Mouse (Mus musculus): ENCODE measurements around the gene Ampd1. TPM values are rescaled to one million over a fixed set of nuclear protein-coding genes. Genes with fewer than 3 reads are reported as not detected.

Ampd1 gene
- polyA plus RNA-seq, 1 experiment: not detected

DNA sequence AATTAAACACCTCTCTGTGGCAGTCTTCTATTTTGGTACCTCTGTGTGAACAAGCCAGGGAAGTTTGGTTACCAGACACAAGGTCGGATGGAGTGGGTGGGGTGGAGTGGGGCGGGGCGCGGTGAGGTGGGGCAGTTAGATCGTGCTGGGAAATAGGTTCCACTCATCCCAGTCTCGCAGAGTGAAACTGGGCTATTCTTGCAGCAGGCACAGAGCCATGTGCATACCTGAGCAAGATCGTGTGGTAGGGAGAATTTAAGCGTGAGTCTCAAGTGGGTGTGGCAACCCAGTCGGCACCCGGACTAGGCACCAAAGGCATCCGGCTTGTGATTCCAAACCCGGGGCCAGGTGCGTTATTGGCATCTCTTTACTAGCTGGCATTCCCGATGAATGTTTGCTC lies 28.1 kb downstream of the Ampd1 start:
- Histone ChIP-seq H3K27me3 (ENCODE audit: control insufficient read depth, insufficient read depth, low read length) (no peaks in the 10 kb centered on the region), H3K27ac (ENCODE audit: insufficient read depth, low read depth, low read length) (no peak overlapping the region), H3K4me3 (ENCODE audit: low read depth, low read length) (peak overlapping the region; percentile 87), H3K4me1 (ENCODE audit: control insufficient read depth, insufficient read depth, insufficient read length, low read length) (peaks cover 2% of the 10 kb centered on the region; the same call in 1 of the 2 replicates), H3K36me3 (ENCODE audit: control insufficient read depth, insufficient read depth, low read length) (no peaks in the 10 kb centered on the region)
- TF ChIP-seq CTCF (IDR thresholded peaks at IDR 0.05; ENCODE audit: extremely low read depth, insufficient read length, insufficient replicate concordance, low read depth, low read length): no peak
- TF ChIP-seq POLR2A (IDR thresholded peaks at IDR 0.05; ENCODE audit: low read depth, low read length): 0 out of 2 replicates have a peak, but pooled peaks have one; percentile 10
- under 1% methylated on average over 14 of the region's 14 CpGs for WGBS

DNA sequence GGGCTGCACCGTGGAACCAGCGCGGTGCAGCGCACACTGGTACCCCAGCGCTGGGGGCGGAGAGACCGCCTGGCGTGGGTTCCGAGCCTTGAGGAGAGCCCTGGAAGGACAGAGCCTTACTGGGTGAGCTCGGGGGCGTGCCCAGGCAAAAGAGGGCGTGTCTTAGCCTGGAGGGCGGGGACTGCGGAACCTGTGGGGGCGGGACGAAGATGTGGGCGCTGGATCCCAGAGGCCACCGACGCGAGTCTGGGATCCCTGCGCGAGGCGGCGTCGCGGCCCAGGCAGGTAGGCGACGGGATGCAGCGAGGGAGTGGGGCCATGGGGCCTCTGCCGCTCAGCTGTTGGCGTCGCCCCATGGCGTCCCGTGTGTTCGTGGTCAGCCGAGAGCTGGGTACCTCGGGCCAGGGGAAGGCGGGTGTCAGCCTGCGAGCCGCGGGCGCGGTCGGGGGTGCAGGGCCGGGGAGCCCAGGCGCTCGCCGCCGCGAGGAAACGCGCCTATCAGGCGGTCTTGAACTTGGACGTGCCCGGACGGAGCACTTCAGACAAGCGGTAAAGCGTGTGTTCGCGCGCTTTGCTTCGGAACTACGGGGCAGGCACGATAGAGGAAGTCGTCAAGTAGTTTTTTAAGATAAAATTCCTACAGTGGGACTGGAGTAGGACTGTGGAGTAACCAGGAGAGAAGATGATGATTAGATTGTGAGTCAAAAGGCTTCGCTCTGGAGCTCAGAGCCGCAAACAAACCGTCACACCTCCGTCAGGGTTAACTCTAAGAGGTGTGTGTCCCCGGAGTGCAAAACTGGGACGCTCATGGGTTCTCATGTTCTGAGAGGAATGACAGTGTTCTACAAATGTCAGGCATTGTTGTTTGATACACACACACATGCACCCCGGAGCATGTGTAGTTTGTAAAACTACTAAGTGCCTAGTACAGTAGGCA lies 28.9 kb downstream of the Ampd1 start, which contains the start of gene Dennd2c:
TSS of gene Dennd2c (plus strand) at position 151 of the 937 bp plus-strand sequence.
- no peak for TF ChIP-seq CTCF (IDR thresholded peaks at IDR 0.05; ENCODE audit: extremely low read depth, insufficient read length, insufficient replicate concordance, low read depth, low read length)
- no peak for TF ChIP-seq POLR2A (IDR thresholded peaks at IDR 0.05; ENCODE audit: low read depth, low read length)
- H3K4me3 ChIP-seq (ENCODE audit: low read depth, low read length): peak within 1 kb of the TSS; percentile 87
- WGBS: under 1% methylated on average over 72 of the region's 72 CpGs
- no peaks in the 10 kb centered on the region for H3K27me3 ChIP-seq (ENCODE audit: control insufficient read depth, insufficient read depth, low read length)
- H3K36me3 ChIP-seq (ENCODE audit: control insufficient read depth, insufficient read depth, low read length): no peaks in the 10 kb centered on the region
- H3K4me1 ChIP-seq (ENCODE audit: control insufficient read depth, insufficient read depth, insufficient read length, low read length): peaks cover 2% of the 10 kb centered on the region; the same call in 1 of the 2 replicates
- H3K27ac ChIP-seq (ENCODE audit: insufficient read depth, low read depth, low read length): no peak within 1 kb of the TSS

DNA sequence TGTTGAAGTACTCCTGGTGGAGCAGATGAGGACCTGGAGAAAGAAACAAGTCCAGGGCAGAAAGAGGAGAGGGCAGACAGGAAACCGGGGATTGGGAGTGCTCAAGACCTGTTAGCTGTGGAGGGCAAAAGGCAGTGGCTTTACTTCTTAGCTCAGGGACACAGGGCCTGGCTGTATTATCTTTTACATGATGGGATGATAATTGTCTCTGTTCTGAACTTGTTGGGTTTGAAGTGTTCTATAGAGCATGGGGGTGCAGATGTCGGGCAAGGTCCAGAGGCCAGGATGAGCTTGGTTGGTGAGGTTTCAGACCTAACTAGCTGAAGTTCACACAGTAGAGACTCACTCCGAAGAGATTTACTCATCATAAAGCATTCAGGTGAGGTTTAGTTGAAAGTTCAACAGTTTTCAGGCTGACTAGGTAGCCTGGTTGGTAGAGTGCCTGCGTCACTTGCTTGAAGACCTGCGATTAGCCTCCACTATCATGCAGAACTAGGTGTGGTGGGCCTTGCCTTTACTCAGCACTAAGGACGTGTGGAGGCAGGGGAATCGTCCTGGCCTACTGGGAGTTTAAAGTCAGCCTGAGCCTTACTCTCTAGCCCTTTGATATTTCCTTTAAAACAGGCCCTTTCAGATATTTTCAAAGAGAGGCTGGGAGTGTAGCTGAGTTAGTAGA lies 33.9 kb downstream of the Ampd1 start:
- Histone ChIP-seq H3K36me3 (ENCODE audit: control insufficient read depth, insufficient read depth, low read length) (no peaks in the 10 kb centered on the region), H3K4me3 (ENCODE audit: low read depth, low read length) (no peak overlapping the region), H3K4me1 (ENCODE audit: control insufficient read depth, insufficient read depth, insufficient read length, low read length) (no peaks in the 10 kb centered on the region), H3K27ac (ENCODE audit: insufficient read depth, low read depth, low read length) (no peak overlapping the region), H3K27me3 (ENCODE audit: control insufficient read depth, insufficient read depth, low read length) (no peaks in the 10 kb centered on the region)
- 87% methylated on average over 7 of the region's 7 CpGs for WGBS
- no peak for TF ChIP-seq CTCF (IDR thresholded peaks at IDR 0.05; ENCODE audit: extremely low read depth, insufficient read length, insufficient replicate concordance, low read depth, low read length)
- TF ChIP-seq POLR2A (IDR thresholded peaks at IDR 0.05; ENCODE audit: low read depth, low read length): no peak

DNA sequence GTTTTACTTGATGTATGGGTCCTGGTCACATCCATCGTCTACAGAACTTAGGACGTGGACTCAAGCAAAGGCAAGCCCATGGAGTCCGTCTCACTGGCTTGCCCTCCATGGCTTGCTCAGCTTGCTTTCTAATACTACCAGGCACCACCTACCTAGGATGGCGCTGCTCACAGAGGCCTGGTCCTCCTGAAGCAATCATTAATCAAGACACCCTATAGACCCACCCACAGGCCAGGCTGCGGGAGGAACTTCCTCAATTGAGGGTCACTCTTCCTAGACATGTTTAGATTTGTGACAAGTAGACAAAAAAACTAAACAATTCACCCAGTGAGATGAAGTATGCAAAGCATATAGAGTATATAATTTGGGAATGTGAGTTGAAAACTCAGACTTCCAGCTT lies 38.4 kb downstream of the Ampd1 start:
- 59% methylated on average over 5 of the region's 5 CpGs for WGBS
- TF ChIP-seq CTCF (IDR thresholded peaks at IDR 0.05; ENCODE audit: extremely low read depth, insufficient read length, insufficient replicate concordance, low read depth, low read length) (no peak), POLR2A (IDR thresholded peaks at IDR 0.05; ENCODE audit: low read depth, low read length) (no peak)
- H3K4me1 ChIP-seq (ENCODE audit: control insufficient read depth, insufficient read depth, insufficient read length, low read length): no peaks in the 10 kb centered on the region
- no peak overlapping the region for H3K27ac ChIP-seq (ENCODE audit: insufficient read depth, low read depth, low read length)
- H3K27me3 ChIP-seq (ENCODE audit: control insufficient read depth, insufficient read depth, low read length): no peaks in the 10 kb centered on the region
- no peak overlapping the region for H3K4me3 ChIP-seq (ENCODE audit: low read depth, low read length)
- H3K36me3 ChIP-seq (ENCODE audit: control insufficient read depth, insufficient read depth, low read length): no peaks in the 10 kb centered on the region

DNA sequence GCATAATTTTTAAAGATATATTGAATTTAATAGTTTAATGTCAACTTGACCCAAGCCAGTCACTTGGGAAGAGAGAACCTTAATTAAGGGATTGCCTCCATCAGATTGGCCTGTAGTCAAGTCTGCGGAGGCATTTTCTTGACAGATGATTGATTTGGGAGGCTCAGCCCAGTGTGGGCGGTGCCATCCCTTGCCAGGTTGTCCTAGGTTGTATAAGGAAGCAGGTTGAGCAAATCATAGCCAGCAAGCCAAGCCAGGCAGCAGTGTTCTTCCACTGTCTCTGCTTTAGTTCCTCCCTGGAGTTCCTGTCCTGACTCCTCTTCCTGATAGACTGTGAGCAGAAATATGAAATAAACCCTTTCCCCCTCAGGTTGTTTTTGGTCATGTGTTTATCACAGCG lies 49.8 kb downstream of the Ampd1 start:
- Histone ChIP-seq H3K36me3 (ENCODE audit: control insufficient read depth, insufficient read depth, low read length) (no peaks in the 10 kb centered on the region), H3K4me3 (ENCODE audit: low read depth, low read length) (no peak overlapping the region), H3K27ac (ENCODE audit: insufficient read depth, low read depth, low read length) (no peak overlapping the region), H3K4me1 (ENCODE audit: control insufficient read depth, insufficient read depth, insufficient read length, low read length) (no peaks in the 10 kb centered on the region), H3K27me3 (ENCODE audit: control insufficient read depth, insufficient read depth, low read length) (no peaks in the 10 kb centered on the region)
- WGBS: 67% methylated on average over 3 of the region's 3 CpGs
- TF ChIP-seq POLR2A (IDR thresholded peaks at IDR 0.05; ENCODE audit: low read depth, low read length): no peak
- TF ChIP-seq CTCF (IDR thresholded peaks at IDR 0.05; ENCODE audit: extremely low read depth, insufficient read length, insufficient replicate concordance, low read depth, low read length): no peak

DNA sequence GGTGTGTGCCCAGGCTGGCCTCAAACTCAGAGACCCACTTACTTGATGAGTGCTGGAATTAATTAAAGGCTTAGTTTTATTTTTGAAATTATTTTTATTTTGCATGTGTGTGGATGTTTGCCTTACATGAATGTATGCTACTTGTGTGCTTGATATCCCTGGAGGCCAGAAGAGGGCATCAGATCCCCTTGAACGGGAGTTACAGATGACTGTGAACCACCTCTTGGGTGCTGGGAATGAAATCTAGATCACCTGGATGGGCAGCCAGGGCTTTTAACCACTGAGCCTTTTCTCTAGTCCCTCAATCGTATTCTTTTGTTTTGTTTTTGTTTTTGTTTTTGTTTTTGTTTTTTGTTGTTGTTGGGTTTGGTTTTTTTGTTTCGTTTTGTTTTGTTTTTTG lies 52.3 kb downstream of the Ampd1 start:
- Histone ChIP-seq H3K4me1 (ENCODE audit: control insufficient read depth, insufficient read depth, insufficient read length, low read length) (no peaks in the 10 kb centered on the region), H3K27me3 (ENCODE audit: control insufficient read depth, insufficient read depth, low read length) (no peaks in the 10 kb centered on the region), H3K27ac (ENCODE audit: insufficient read depth, low read depth, low read length) (no peak overlapping the region), H3K4me3 (ENCODE audit: low read depth, low read length) (no peak overlapping the region), H3K36me3 (ENCODE audit: control insufficient read depth, insufficient read depth, low read length) (no peaks in the 10 kb centered on the region)
- 90% methylated on average over 3 of the region's 3 CpGs for WGBS
- TF ChIP-seq POLR2A (IDR thresholded peaks at IDR 0.05; ENCODE audit: low read depth, low read length): no peak

DNA sequence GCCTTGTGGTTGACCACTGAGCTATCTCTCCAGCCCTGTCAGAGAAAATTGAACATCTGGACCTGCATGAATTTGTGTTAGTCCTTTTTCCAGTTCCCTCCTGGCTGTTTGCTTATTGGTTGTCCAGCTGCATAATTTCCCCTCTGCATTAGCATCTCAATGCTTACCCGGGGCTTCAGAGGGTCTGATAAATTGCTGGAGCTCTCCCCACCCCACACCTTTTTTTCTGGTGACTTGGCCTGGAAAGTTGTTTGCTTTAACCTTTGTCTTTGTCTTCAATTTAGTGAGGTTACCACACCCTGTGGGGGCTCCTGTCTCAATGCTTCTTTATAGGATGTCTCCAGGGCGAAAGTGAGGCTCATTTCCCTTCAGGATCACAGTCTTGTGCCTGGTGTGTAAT lies 53.4 kb downstream of the Ampd1 start:
- TF ChIP-seq POLR2A (IDR thresholded peaks at IDR 0.05; ENCODE audit: low read depth, low read length): no peak
- no peak for TF ChIP-seq CTCF (IDR thresholded peaks at IDR 0.05; ENCODE audit: extremely low read depth, insufficient read length, insufficient replicate concordance, low read depth, low read length)
- H3K27me3 ChIP-seq (ENCODE audit: control insufficient read depth, insufficient read depth, low read length): no peaks in the 10 kb centered on the region
- H3K36me3 ChIP-seq (ENCODE audit: control insufficient read depth, insufficient read depth, low read length): no peaks in the 10 kb centered on the region
- no peaks in the 10 kb centered on the region for H3K4me1 ChIP-seq (ENCODE audit: control insufficient read depth, insufficient read depth, insufficient read length, low read length)
- H3K4me3 ChIP-seq (ENCODE audit: low read depth, low read length): no peak overlapping the region
- no peak overlapping the region for H3K27ac ChIP-seq (ENCODE audit: insufficient read depth, low read depth, low read length)
- WGBS: 66% methylated on average over 2 of the region's 2 CpGs
